Mouse (Mus musculus): ENCODE data around the gene Eftud2.

DNA sequence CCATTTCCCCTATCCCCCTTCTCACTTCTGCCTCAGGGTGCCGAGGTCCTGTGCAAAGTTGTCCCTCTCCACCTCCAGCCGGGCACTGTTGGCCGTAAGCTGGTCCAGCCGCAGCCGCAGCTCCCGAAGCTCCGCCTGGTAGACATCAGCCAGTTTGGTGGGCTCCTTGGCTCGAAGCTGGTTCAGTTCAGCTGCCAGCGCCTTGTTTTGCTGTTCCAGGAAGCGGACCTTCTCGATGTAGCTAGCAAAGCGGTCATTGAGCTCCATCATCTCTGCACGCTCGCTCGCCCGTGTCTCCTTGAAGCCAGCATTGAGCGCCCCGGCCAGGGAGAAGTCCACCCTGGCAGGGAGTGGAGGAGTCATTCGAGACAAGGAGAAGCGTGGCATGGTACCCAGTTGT, 15.9 kb upstream of the Eftud2 start:
- TF ChIP-seq POLR2A (IDR thresholded peaks at IDR 0.05; ENCODE audit: borderline replicate concordance, extremely low read depth, low read depth, low read length): no peak
- no peak for TF ChIP-seq CTCF (IDR thresholded peaks at IDR 0.05; ENCODE audit: insufficient read depth, low read length)

All from lung, adult 2 months (tissue).